Mouse (Mus musculus): ENCODE results near the gene Mpzl2.
A peak's percentile ranks its signal among the peaks of the same experiment; 100 is the strongest.

DNA sequence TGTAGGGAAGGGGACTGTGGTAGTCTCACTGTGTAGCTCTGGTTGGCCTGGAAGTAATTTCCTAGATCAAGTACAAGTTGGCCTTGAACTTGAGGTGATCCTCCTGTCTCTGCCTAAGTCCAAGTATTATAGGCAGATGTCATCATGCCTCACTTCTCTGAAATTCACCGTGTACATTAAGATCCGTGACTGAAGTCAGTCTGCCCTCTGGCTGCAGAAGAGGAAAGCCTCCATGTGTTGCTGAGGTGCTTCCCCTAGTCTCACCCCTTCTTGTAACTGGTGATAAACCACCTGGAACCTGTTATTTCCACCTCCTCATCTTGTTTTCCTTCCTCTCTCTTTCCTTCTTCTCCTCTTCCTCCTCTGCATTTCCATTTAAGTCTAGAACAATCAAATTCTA is 24.7 kb upstream of the Mpzl2 start:
- TF ChIP-seq CTCF (IDR thresholded peaks at IDR 0.05; ENCODE audit: low read depth): peak; percentile 30; the same call in 1 of the 2 replicates
- TF ChIP-seq EP300 (optimal IDR thresholded peaks at IDR 0.05): no peak
